Mouse (Mus musculus) left cerebral cortex, adult 2 months (tissue): ENCODE data around the gene 2900011O08Rik. TPM values are rescaled to one million over a fixed set of nuclear protein-coding genes. Genes with fewer than 3 reads are reported as not detected.

Source experiments
- DNase-seq, 2 experiments: peaks; one replicate each; pipeline ENCODE4 v3.0.0; 2021 to 2022; ENCODE audit warnings: low spot score in 2 of 2, mixed read lengths in 1 of 2; ENCODE audit errors: extremely low spot score in 1 of 2
- H3K27ac ChIP-seq: fragments of 200-600 bp; 2 replicates; pipeline ENCODE4 v1.8.1; 2022
- H3K4me3 ChIP-seq: fragments of 200-600 bp; 2 replicates; pipeline ENCODE4 v1.8.1; 2022
- CTCF ChIP-seq: fragments of 200-600 bp; IDR thresholded peaks from 2 replicates; pipeline ENCODE4 v1.8.1; 2022; ENCODE audit warnings: antibody characterized with exemption, mild to moderate bottlenecking, moderate library complexity
- intact Hi-C: fragments of 180-260 bp; cut with DNase I; formaldehyde crosslinking; loops from one replicate; pipeline ENCODE4 v1.15.1; 2025
- total RNA-seq, 2 experiments: library from RNA; stranded (reverse); gene quantifications; 2 replicates each; pipeline ENCODE4 v1.2.3; 2021

The 2900011O08Rik gene
- total RNA-seq, 2 experiments from 2014 or later: 272 to 289 TPM

- no peak for DNase-seq
- intact Hi-C loops: no loop called here
- no peak for TF ChIP-seq CTCF
- Histone ChIP-seq H3K27ac (no peak overlapping the region), H3K4me3 (no peak overlapping the region)
Measured at GRCm38 (mm10) chr16:13983161-13983560, 3.2 kb upstream of the 2900011O08Rik start.

- DNase-seq: no peak
- no peak for TF ChIP-seq CTCF
- Histone ChIP-seq H3K27ac (peak overlapping the region; percentile 93), H3K4me3 (peak overlapping the region; percentile 86)
- intact Hi-C loops: loop anchor here (2.0 to 5.0 kb wide), 3 partner anchors 45 to 83 kb away; partner anchors contain the start of genes Mpv17l and Pdxdc1
Measured at GRCm38 (mm10) chr16:13986197-13986573, 219 bp upstream of the 2900011O08Rik start.

- DNase-seq: no peak
- Histone ChIP-seq H3K27ac (no peak overlapping the region), H3K4me3 (no peak overlapping the region)
- intact Hi-C loops: no loop called here
- no peak for TF ChIP-seq CTCF
Measured at GRCm38 (mm10) chr16:13992518-13993248, 6.3 kb downstream of the 2900011O08Rik start.

DNA sequence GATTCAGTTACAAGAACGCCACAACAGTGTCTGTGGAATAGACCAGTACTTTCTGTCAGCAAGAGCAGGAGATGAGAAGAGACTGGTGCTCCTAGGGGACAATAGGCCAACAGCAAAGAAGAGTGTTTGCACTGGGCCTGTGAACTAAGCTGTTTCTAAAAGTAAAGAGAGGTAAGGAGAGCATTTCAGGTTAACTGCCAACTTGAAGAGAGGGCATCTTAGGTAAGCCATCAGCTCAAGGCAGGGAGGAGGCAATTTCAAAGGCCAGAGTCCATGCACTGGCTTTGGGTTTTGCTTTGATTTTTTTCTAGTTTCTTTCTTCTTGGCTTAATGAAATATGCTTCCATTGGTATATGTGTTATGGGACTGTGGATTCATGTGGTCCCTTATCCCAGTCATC is 7.7 kb downstream of the 2900011O08Rik start:
- H3K27ac ChIP-seq: no peak overlapping the region
- no peak overlapping the region for H3K4me3 ChIP-seq
- TF ChIP-seq CTCF: no peak
- DNase-seq: no peak
- intact Hi-C loops: no loop called here

GRCm38 (mm10) chr16:13994502-13994901 is 8.1 kb downstream of the 2900011O08Rik start:
- DNase-seq: no peak
- H3K4me3 ChIP-seq: no peak overlapping the region
- intact Hi-C loops: no loop called here
- no peak for TF ChIP-seq CTCF
- H3K27ac ChIP-seq: no peak overlapping the region

GRCm38 (mm10) chr16:14003386-14004130 is 17.2 kb downstream of the 2900011O08Rik start:
- H3K4me3 ChIP-seq: no peak overlapping the region
- intact Hi-C loops: no loop called here
- TF ChIP-seq CTCF: no peak
- no peak overlapping the region for H3K27ac ChIP-seq
- no peak for DNase-seq

GRCm38 (mm10) chr16:14004170-14004569 is 17.8 kb downstream of the 2900011O08Rik start:
- no peak overlapping the region for H3K27ac ChIP-seq
- H3K4me3 ChIP-seq: no peak overlapping the region
- intact Hi-C loops: no loop called here
- TF ChIP-seq CTCF: peak; percentile 35
- no peak for DNase-seq

- TF ChIP-seq CTCF: no peak
- Histone ChIP-seq H3K4me3 (no peak overlapping the region), H3K27ac (no peak overlapping the region)
- DNase-seq: no peak
- intact Hi-C loops: no loop called here
Measured at GRCm38 (mm10) chr16:14004726-14005125, 18.3 kb downstream of the 2900011O08Rik start.

- Histone ChIP-seq H3K4me3 (no peak overlapping the region), H3K27ac (no peak overlapping the region)
- TF ChIP-seq CTCF: no peak
- no peak for DNase-seq
- intact Hi-C loops: no loop called here
Measured at GRCm38 (mm10) chr16:14005266-14005665, 18.9 kb downstream of the 2900011O08Rik start.

GRCm38 (mm10) chr16:14008081-14008480 is 21.7 kb downstream of the 2900011O08Rik start:
- H3K27ac ChIP-seq: no peak overlapping the region
- no peak overlapping the region for H3K4me3 ChIP-seq
- no peak for DNase-seq
- no peak for TF ChIP-seq CTCF
- intact Hi-C loops: no loop called here

- no peak for TF ChIP-seq CTCF
- Histone ChIP-seq H3K27ac (no peak overlapping the region), H3K4me3 (no peak overlapping the region)
- intact Hi-C loops: no loop called here
- DNase-seq: no peak
Measured at GRCm38 (mm10) chr16:14008708-14009107, 22.3 kb downstream of the 2900011O08Rik start.

DNA sequence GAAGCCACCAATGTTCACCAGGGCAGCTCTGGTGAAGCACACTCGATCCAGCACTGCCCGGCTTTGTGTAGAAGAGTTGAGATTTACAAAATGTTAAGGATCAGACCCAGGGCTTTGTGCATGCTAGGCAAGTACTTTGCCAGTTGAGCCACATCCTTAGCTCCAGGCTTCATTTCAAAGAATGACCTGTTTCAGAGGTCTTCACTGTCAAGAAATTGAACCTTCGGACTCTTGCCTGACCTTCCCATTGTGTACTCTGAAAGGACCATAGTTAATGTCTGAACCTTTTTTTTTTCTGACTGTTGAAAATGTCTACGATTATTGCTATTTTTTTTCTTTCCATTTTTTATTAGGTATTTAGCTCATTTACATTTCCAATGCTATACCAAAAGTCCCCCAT is 23.6 kb downstream of the 2900011O08Rik start:
- H3K27ac ChIP-seq: no peak overlapping the region
- no peak for DNase-seq
- no peak overlapping the region for H3K4me3 ChIP-seq
- TF ChIP-seq CTCF: no peak
- intact Hi-C loops: no loop called here
